Mouse (Mus musculus): ENCODE results near the gene Galnt6. TPM values are rescaled to one million over a fixed set of nuclear protein-coding genes. Genes with fewer than 3 reads are reported as not detected.

The Galnt6 gene
- total RNA-seq, 2 experiments from 2014 or later: 5.7 to 6.5 TPM

DNA sequence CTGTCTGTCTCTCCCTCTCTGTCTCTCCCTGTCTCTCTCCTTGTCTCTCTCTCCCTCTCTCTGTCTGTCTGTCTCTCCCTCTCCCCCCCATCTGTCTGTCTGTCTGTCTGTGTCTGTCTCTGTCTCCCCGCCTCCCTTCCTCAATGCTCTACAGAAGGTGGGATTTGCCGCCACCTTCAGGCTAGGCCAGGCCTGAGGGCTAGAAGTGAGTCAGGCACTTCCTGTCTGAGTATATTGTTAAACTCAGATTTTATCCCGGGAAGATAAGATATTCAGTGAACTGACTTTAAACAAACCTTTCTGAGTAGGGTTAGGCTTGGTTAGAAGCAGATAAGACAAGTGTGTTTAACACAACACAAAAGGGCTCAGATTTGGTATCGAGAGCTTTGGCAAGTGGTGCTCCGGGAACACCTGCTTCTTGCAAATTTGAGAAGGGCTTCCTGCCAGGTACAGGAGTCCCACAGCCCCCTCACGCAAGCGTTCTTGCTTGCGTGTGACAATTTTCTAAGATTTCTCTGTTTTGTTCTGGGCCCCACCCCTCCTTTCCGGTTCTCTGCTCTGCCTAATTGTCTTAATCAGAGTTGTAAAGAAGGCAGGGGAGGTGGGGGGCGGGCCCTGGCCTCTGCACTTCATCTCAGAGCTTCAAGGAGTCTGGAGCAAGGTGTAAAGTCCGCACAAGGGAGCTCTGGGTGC is 25.8 kb upstream of the Galnt6 start:
- DNase-seq (ENCODE audit: extremely low spot score in 1 of 2, low spot score in 1 of 2): no peak

DNA sequence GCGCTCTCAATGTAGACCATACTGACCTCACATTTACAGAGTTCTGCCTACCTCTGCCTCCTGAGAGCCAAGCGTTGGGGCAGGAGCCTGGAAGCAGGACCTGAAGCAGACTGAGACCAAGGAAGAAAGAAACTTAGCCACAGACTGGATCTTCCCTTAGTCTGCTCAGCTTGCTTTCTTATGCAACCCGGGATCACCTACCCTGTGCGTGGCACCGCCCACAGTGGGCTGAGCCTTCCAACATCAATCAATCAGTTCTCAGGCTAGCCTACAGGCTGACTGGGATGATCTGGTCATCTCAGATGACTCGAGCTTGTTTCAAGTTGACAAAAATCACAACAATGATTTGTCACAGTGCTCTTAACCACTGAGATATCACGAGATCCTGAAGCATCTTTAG is 24.9 kb upstream of the Galnt6 start:
- DNase-seq (ENCODE audit: extremely low spot score in 1 of 2, low spot score in 1 of 2): no peak

DNA sequence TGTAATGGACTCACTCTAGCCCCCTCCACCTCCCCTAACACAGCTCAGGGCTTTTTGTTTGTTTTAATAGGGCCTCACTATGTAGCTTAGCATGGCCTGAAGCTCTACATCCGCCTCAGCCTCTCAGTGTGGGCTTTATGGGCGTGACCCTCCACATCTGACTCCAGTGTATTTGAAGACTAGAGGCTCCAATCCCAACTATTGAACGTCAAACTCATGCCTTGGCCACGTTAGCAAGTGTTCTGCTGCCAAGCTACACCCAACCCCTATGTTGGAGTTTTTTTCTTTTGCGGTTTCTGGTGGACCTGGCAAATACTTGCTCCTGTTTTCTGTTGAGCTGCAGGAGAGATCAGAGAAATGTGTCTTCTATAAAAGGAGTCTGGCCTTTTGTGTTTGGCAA is 23.9 kb upstream of the Galnt6 start:
- no peak for DNase-seq (ENCODE audit: extremely low spot score in 1 of 2, low spot score in 1 of 2)

DNA sequence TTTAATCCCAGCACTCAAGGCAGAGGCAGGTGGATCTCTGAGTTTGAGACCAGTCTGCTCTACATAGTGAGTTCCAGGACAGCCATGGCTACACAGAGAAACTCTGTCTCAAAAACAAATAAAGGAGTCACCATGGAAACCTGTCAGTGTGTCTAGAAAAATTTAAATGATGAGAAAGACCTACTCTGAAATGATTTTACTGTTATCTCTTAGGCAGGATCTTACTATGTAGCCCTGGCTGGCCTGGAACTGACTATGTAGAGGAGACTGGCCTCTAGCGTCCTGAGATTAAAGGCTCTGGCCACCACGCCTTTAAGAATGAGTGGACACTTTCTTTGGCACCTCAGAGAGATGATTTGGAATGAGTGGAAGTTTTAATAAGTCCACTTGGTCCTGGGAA is 23.3 kb upstream of the Galnt6 start:
- no peak for DNase-seq (ENCODE audit: extremely low spot score in 1 of 2, low spot score in 1 of 2)

DNA sequence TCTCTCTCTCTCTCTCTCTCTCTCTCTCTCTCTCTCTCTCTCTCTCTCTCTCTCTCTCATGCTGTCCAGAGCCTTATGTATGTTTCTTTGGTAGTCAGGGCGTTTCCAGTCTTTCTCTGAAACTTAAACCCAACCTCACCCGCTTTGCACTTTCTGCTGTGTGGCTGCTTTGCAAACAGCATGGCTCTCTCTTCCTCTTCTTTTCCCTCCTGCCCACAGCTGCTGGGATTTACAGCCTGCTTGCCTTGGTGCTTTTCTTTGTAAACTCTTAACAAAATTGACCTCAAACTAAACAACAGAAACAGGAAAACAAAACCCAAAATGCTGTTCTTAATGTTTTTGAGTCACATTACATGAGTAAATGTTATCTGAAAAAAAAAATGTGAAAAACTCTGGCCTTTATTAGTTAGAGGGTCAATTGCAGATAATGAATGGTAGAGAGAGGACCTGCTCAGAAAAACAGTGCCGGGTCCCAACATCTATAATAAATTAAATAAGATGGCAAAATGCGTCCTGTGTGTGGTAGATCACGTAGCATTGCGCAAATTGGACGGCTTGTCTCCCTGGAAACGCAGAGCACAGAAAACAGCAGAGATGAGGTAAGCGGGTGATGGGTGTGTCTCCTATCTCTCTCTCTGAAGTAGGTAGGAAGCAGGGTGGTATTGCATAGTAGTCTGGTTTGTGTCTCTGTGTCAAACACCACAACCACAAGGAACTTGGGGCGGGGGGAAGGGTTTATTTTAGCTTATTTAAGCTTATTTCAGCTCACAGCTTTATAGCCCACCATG is 20.8 kb upstream of the Galnt6 start:
- DNase-seq (ENCODE audit: extremely low spot score in 1 of 2, low spot score in 1 of 2): no peak

DNA sequence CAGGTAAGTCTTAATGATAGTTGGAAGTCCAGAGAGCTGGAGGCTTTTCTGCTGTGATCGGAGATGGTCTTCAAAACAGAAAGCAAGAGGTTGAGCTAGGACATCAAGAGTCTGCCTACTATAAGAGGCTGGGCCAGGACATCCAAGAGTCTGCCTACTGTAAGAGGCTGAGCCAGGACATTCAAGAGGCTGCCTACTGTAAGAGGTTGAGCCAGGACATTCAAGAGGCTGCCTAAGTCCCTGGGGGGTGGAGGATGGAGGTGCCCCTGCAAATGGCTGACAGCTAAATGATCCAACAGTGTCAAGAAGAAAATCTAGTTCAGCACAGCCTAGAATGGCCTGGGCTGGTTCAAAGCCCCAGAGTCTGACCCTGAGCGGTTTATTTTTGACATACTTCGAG is 19.4 kb upstream of the Galnt6 start:
- no peak for DNase-seq (ENCODE audit: extremely low spot score in 1 of 2, low spot score in 1 of 2)

DNA sequence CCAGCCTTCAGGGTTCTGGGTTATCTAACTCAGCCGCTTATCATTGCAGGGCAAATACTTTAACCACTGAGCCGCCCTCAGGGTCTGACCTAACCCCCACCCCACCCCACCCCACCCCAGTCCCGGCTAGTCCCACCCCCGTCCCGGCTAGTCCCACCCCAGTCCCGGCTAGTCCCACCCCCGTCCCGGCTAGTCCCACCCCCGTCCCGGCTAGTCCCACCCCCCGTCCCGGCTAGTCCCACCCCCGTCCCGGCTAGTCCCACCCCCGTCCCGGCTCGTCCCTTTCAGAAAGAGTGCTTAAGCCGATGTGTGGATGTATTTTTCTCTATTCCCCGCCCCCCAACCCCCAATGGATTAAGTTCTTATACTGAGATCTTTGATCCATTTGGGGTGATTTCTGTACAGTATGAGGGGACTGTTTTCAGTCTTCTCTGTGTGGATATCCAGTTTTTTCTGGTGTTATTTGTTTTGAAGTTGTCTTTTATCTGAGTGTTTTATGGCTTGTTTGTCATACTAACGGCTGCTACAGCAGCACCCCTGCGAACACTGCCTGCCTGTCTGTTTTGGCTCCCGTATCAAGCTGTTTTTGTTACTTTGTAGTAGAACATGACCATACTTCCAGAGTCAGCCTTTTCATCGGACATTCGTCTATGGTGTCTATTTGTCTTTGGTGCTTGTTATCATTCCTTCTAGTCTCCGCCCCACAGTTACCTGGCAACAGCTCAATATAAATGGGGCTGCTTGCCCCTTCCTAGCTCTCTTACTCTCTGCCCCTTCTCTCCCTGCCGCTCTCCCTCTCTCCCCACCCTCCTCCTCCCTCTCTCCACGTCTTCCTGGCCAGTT is 18.2 kb upstream of the Galnt6 start:
- no peak for DNase-seq (ENCODE audit: extremely low spot score in 1 of 2, low spot score in 1 of 2)

DNA sequence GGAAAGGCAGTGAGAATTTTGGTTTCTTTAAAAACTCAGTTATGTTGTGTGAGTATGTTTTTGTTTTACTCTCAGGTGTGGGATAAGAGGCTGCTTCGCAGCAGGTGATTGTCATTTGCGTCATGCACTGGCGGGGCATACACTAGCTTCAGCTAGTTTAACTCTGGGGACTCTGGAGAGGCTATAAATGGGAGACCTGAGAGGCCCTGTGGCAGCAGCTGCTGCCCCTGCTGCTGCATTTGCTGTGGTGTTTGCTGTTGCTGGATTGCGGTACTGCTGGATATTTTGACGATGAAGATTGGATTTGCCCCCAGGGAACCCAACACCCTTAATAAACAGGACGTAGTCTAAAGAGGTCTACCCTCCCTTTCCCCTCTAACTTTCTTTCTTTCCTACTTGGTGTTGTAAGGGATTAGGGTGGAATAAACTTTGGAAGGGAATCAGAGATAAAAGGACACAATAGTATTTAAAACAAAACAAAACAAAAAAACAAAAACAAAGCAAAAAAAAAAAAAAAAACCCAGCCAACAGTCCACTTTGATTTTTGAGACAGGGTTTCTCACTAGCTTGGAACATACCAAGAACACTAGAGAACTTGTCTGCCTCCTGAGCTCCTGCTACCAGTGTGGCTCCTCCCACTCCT is 17.4 kb upstream of the Galnt6 start:
- no peak for DNase-seq (ENCODE audit: extremely low spot score in 1 of 2, low spot score in 1 of 2)

DNA sequence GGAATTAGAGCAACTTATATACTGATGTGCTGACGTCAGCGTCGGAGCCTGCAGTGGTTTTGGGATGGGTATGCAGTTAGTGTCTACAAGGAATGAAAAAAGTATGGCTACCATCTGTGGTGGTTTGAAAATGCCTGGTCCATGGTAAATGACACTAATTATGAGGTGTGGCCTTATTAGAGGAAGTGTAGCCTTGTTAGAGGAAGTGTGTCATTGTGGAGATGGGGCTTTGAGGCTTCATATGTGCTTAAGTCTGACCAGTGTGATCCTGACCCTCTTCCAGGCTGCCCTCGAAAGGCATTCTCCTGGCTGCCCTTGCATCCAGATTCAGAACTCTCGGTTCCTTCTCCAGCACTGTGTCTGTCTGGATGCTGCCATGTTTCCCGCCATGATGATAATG is 14.1 kb upstream of the Galnt6 start:
- DNase-seq (ENCODE audit: extremely low spot score in 1 of 2, low spot score in 1 of 2): no peak

DNA sequence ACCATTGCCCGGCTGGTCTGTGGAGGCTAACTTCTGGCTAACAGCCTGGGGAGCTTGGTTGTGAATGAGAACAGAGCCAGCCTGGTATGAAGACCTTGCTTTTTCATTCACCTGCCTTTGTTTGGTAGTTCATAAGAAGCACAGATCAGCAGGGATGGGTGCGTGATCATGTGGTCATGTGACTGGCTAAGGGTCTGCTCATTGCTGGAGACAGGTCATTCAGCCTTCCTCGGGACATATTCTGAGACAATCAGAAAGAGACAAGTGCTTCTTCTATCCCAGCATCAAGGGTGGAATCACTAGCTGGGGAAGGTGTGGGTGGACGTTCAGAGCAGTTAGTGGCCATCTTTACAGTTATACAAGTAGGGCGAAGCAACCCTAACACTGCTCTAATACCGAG is 10.3 kb upstream of the Galnt6 start:
- no peak for DNase-seq (ENCODE audit: extremely low spot score in 1 of 2, low spot score in 1 of 2)

DNA sequence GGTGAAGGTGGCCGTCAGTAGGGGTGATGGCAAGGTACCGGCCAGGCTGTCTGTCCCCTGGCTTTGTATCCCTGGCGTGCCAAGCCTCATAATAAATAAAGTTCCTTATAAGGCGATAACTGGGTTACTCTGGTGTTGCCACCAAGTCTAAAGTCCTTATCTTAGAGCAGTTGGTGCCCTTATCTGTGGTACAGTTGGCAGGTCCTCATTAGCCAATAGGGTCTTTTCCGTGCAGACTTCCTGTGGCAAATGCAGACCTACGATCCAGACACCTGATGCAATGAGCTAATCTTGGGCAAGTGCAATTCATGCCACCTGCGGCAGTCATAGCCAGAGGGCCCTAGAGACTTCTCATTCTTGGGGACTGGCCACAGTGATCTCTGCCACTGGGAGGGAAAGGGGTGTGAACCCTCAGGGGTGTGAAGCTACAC is 9.2 kb upstream of the Galnt6 start:
- DNase-seq (ENCODE audit: extremely low spot score in 1 of 2, low spot score in 1 of 2): no peak

DNA sequence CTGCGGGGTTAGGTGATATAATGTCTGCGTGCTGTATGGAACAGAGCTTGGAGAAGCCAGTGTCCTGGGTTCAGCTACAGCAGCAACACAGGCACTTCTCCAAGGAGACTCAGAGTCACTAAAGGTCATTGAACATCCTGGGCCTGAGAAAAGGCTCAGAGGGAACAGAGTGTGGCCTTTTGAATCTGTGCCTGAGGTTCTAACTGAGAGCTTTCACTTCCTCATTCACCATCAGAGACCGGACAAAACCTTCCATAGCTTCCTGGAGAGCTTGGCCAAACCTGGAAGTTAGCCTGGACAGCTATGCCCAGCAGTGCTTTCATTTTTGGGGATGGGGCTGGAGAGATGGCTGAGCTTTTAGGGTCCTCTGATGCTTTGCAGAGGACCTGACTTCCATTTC is 8.5 kb upstream of the Galnt6 start:
- DNase-seq (ENCODE audit: extremely low spot score in 1 of 2, low spot score in 1 of 2): no peak

DNA sequence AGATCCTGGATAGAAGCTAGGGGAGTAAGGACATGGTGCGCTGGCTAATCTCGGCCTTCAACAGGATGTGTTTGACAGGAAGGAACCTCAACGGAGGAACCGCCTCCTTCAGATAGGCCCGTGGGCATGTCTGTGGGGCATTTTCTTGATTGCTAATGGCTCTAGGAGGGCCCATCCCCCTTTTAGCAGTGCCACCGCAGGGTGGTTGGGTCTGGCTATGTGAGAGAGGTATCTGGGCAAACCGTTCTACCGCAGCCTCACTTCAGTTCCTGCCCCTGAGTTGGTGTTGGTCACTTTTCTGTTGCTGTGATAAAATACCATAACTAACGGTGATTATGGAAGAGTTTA is 6.8 kb upstream of the Galnt6 start:
- no peak for DNase-seq (ENCODE audit: extremely low spot score in 1 of 2, low spot score in 1 of 2)

DNA sequence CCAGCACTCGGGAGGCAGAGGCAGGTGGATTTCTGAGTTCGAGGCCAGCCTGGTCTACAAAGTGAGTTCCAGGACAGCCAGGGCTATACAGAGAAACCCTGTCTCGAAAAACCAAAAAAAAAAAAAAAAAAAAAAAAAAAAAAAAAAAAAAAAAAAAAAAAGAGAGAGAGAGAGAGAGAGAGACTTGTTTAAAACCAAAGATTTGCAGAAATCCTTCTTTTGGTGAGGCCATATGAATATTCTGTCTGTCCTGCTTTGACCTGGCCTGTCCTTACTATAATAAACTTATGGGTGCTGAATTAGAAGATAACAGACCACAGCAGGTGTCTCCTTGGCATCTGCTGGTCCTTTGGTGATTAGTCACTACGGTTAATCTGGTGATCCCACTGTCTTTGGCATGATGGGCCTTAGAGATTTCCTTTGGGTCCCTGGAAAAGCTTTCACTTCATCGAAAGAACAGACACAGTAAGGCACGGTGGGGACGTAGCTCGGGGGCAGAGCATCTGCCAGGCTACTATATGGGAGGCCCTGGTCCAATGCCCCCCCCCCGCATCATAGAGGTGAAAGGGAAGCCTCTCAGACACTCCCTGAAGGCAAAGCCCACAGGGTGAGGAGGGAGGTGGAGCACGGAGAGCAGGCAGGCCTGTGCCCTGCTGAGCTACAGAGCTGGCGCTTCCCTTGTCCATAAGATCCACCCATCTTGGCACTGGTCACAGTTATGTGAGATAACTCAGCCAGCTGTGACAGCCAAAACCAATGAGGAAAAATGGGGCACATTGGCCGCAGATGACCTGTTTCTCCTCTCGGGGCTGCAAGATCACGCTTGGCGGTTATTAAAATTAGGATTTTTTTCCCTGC is 6.1 kb upstream of the Galnt6 start:
- DNase-seq (ENCODE audit: extremely low spot score in 1 of 2, low spot score in 1 of 2): no peak

DNA sequence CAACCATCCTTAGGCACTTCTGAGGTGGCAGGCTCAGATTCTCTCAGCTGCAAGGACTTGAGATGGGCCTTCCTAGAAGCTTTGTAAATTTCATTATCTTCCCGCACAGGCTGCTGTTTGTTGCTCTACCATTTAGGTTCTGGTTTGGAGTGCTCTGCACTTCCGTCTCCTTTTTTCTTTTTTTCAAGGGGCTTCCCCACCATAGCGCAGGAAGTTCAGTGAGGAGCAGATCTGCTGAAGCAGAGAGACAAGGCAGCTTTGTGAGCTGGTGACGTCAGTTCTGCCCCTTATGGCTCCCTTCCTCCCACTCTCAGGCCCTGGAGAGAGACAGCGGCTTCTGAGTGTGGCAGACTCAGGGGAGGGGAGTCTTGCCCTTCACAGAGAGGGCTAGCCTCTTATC is 3.4 kb upstream of the Galnt6 start:
- DNase-seq (ENCODE audit: extremely low spot score in 1 of 2, low spot score in 1 of 2): no peak

DNA sequence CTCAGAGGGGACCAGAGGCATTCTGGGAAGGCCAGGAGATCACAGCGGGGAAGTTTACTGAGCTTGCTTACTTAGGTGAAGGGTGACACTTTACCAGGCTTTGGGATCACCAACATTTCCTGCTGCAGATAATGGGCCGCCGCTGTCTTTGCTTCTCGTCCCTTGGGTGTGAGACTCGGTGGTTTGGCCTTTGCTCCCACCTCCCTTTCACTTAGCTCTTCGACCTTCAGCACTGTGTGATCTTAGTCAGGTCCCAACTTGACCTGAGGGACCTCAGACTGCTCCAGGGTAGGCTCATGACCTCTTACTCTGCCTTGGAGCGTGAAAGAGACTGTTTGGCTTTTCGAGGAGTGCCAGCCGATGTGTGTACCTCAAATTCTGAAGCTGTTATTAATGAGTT is 1.9 kb upstream of the Galnt6 start:
- DNase-seq (ENCODE audit: extremely low spot score in 1 of 2, low spot score in 1 of 2): no peak

DNA sequence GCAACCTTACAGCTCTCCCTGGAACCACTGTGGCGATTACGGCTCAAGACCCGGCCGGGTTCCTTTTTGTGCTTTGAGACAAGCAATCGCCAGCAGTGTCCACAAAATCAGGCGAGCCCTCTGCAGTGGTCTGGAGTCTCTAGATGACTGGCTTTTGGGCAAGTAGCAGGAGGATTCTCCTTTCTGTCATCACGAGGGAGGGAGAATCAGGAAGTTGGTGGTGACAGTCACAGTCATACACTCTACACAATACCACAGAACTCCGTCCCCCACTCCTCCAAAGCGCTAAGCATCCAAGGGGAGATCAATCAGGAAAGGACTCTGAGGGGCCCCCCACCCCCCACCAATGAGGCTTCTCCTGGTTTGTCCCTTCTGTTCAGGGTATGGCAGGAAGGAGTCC is 590 bp downstream of the Galnt6 start:
- DNase-seq (ENCODE audit: extremely low spot score in 1 of 2, low spot score in 1 of 2): no peak

DNA sequence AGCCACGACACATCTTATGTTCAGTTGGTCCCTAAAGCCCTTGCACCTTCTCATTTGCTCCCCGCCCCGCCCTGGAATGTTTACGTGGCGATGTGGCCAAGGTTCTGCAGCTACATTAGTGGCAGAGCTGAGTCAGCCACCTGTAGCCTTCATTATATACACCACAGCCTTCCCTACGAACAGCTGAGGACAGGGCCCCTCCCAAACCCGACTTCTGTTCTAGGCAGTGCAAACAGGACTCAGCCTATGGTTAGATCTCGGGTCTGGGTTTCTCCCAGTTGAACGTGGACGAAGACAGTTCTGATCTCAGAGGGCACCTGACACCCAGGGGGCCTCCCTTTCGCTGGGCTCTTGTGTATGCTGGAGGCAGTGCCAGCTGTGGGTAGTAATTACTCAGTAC is 1.3 kb downstream of the Galnt6 start:
- no peak for DNase-seq (ENCODE audit: extremely low spot score in 1 of 2, low spot score in 1 of 2)

DNA sequence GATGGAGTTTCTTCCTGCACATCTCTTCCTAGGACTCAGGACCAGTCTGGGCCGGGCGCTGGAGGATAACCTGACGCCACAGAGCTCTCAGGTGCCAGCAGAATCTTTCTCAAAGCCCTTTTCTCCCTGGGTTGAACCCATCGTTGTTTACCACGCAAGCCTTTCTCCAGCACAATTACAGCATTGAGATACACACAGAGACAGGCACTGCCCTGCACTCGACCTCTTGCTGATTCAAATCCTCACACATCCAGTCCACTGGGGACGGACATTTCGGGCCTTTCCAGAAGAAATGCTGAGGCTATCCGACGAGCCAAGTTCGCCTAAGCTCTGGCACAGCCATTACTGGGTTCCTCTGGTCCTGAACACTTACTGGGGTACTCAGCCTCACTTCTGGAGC is 2.5 kb downstream of the Galnt6 start:
- DNase-seq (ENCODE audit: extremely low spot score in 1 of 2, low spot score in 1 of 2): no peak

DNA sequence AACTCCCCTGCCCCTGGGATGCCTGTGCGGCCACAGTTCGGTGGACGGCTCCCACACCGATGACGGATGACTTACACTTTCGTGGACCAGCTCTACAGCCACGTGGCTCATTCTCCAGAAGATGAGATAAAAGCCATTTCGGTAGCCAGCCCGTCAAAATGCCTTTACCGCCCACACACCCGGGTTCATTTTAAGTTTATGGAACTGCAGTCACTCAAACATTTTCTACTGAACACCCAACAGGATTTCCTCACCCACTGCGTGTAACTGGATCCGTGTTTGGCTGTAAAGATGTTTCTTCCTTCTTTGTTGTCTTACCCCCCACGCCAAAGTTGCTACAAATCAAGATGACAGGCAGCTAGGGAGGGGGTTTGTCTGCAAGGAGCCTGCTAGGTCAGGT is 5.7 kb downstream of the Galnt6 start:
- DNase-seq (ENCODE audit: extremely low spot score in 1 of 2, low spot score in 1 of 2): no peak
